Mouse (Mus musculus): ENCODE data around the gene Dapk1. TPM values are rescaled to one million over a fixed set of nuclear protein-coding genes. Genes with fewer than 3 reads are reported as not detected.
A peak's percentile ranks its signal among the peaks of the same experiment; 100 is the strongest.

Gene Dapk1
- total RNA-seq, 2 experiments from 2014 or later = 90.4 to 99.4 TPM

- DNase-seq (ENCODE audit: low spot score in 2 of 2) = peak in 1 of 2 experiments; percentile 73
- intact Hi-C loops (cut with DNase I) = no loop called here
These were observed 83.5 kb downstream of the Dapk1 start for GRCm38 (mm10) chr13:60685216-60685615.

- DNase-seq (ENCODE audit: low spot score in 2 of 2) = no peak
- intact Hi-C loops (cut with DNase I) = no loop called here
These were observed 84.4 kb downstream of the Dapk1 start for GRCm38 (mm10) chr13:60686024-60686663.

GRCm38 (mm10) chr13:60686967-60687366 is 85.2 kb downstream of the Dapk1 start:
- intact Hi-C loops (cut with DNase I) = no loop called here
- DNase-seq (ENCODE audit: low spot score in 2 of 2) = peak; percentile 76 to 83

- DNase-seq (ENCODE audit: low spot score in 2 of 2) = no peak
- intact Hi-C loops (cut with DNase I) = no loop called here
These were observed 85.7 kb downstream of the Dapk1 start for GRCm38 (mm10) chr13:60687462-60687861.

- DNase-seq (ENCODE audit: low spot score in 2 of 2) = no peak
- intact Hi-C loops (cut with DNase I) = no loop called here
These were observed 86.1 kb downstream of the Dapk1 start for GRCm38 (mm10) chr13:60687891-60688290.

GRCm38 (mm10) chr13:60690921-60691320 is 89.2 kb downstream of the Dapk1 start:
- DNase-seq (ENCODE audit: low spot score in 2 of 2) = peak in 1 of 2 experiments; percentile 67
- intact Hi-C loops (cut with DNase I) = no loop called here

GRCm38 (mm10) chr13:60691940-60692339 is 90.2 kb downstream of the Dapk1 start:
- DNase-seq (ENCODE audit: low spot score in 2 of 2) = no peak
- intact Hi-C loops (cut with DNase I) = no loop called here

- DNase-seq (ENCODE audit: low spot score in 2 of 2) = no peak
- intact Hi-C loops (cut with DNase I) = no loop called here
These were observed 93.6 kb downstream of the Dapk1 start for GRCm38 (mm10) chr13:60695186-60695980.

GRCm38 (mm10) chr13:60696323-60696722 is 94.6 kb downstream of the Dapk1 start:
- intact Hi-C loops (cut with DNase I) = no loop called here
- DNase-seq (ENCODE audit: low spot score in 2 of 2) = no peak

GRCm38 (mm10) chr13:60696741-60697140 is 95.0 kb downstream of the Dapk1 start:
- peak in 1 of 2 experiments; percentile 52 for DNase-seq (ENCODE audit: low spot score in 2 of 2)
- intact Hi-C loops (cut with DNase I) = no loop called here

GRCm38 (mm10) chr13:60698021-60698420 is 96.3 kb downstream of the Dapk1 start:
- no peak for DNase-seq (ENCODE audit: low spot score in 2 of 2)
- intact Hi-C loops (cut with DNase I) = no loop called here

GRCm38 (mm10) chr13:60701671-60702171 is 100.0 kb downstream of the Dapk1 start:
- DNase-seq (ENCODE audit: low spot score in 2 of 2) = no peak
- intact Hi-C loops (cut with DNase I) = no loop called here

GRCm38 (mm10) chr13:60707541-60708468 is 106.1 kb downstream of the Dapk1 start:
- peak in 1 of 2 experiments; percentile 51 for DNase-seq (ENCODE audit: low spot score in 2 of 2)
- intact Hi-C loops (cut with DNase I) = no loop called here

GRCm38 (mm10) chr13:60709136-60709535 is 107.4 kb downstream of the Dapk1 start:
- intact Hi-C loops (cut with DNase I) = no loop called here
- no peak for DNase-seq (ENCODE audit: low spot score in 2 of 2)

GRCm38 (mm10) chr13:60710963-60711362 is 109.2 kb downstream of the Dapk1 start:
- intact Hi-C loops (cut with DNase I) = no loop called here

GRCm38 (mm10) chr13:60713537-60713936 is 111.8 kb downstream of the Dapk1 start:
- intact Hi-C loops (cut with DNase I) = no loop called here
- DNase-seq (ENCODE audit: low spot score in 2 of 2) = peak in 1 of 2 experiments; percentile 64

More at GRCm38 (mm10) chr13:60710963-60711362, 109.2 kb downstream of the Dapk1 start:
- no peak for DNase-seq (ENCODE audit: low spot score in 2 of 2)

GRCm38 (mm10) chr13:60716107-60716506 is 114.4 kb downstream of the Dapk1 start:
- no peak for DNase-seq (ENCODE audit: low spot score in 2 of 2)
- intact Hi-C loops (cut with DNase I) = no loop called here

- no peak for DNase-seq (ENCODE audit: low spot score in 2 of 2)
- intact Hi-C loops (cut with DNase I) = no loop called here
These were observed 115.7 kb downstream of the Dapk1 start for GRCm38 (mm10) chr13:60717421-60717820.

GRCm38 (mm10) chr13:60719581-60719980 is 117.8 kb downstream of the Dapk1 start:
- intact Hi-C loops (cut with DNase I) = no loop called here
- no peak for DNase-seq (ENCODE audit: low spot score in 2 of 2)

- no peak for DNase-seq (ENCODE audit: low spot score in 2 of 2)
- intact Hi-C loops (cut with DNase I) = no loop called here
These were observed 121.0 kb downstream of the Dapk1 start for GRCm38 (mm10) chr13:60722763-60723162.
